Mouse (Mus musculus) stomach, embryonic 14.5 days (tissue): ENCODE measurements around the gene Nusap1. TPM values are rescaled to one million over a fixed set of nuclear protein-coding genes. Genes with fewer than 3 reads are reported as not detected.
"Not testable (repeated sequence)": the region's sequence is repeated elsewhere in the genome, so short reads cannot be mapped to it uniquely, and the experiment has no call there.

Source experiments
- ATAC-seq: fragments of 200-750 bp; cut with Nextera tagmentation; 2 replicates; pipeline ENCODE4 v1.8.0; 2017; ENCODE audit warnings: low read depth, moderate TSS enrichment; ENCODE audit not compliant: insufficient number of reproducible peaks, insufficient read depth, low FRiP score
- H3K27ac ChIP-seq: fragments of 300-500 bp; sonication (generic); 2 replicates; pipeline ENCODE4 v1.5.1; 2014; ENCODE audit warnings: mild to moderate bottlenecking, low read length, moderate library complexity, mixed read lengths
- H3K27me3 ChIP-seq: fragments of 300-500 bp; sonication (generic); 2 replicates; pipeline ENCODE4 v1.6.1; 2014; ENCODE audit warnings: low read length, control low read depth, mixed read lengths; ENCODE audit not compliant: control insufficient read depth, insufficient read depth
- H3K36me3 ChIP-seq: fragments of 300-500 bp; sonication (generic); 2 replicates; pipeline ENCODE4 v1.6.1; 2014; ENCODE audit warnings: mild to moderate bottlenecking, control low read depth, low read length, moderate library complexity, mixed read lengths; ENCODE audit not compliant: control insufficient read depth, insufficient read depth
- H3K4me1 ChIP-seq: fragments of 300-500 bp; sonication (generic); 2 replicates; pipeline ENCODE4 v1.6.1; 2014; ENCODE audit warnings: low read length, control low read depth, mixed read lengths; ENCODE audit not compliant: control insufficient read depth, insufficient read depth
- H3K4me2 ChIP-seq: fragments of 300-500 bp; sonication (generic); replicated peaks from 2 replicates; pipeline ENCODE4 v1.6.1; 2014; ENCODE audit warnings: low read depth, low read length, control low read depth
- H3K4me3 ChIP-seq: fragments of 300-500 bp; sonication (generic); 2 replicates; pipeline ENCODE4 v1.5.1; 2014; ENCODE audit warnings: low read depth, low read length, control low read depth
- H3K9ac ChIP-seq: fragments of 300-500 bp; sonication (generic); replicated peaks from 2 replicates; pipeline ENCODE4 v1.6.1; 2014; ENCODE audit warnings: low read depth, mild to moderate bottlenecking, control low read depth, low read length, moderate library complexity, mixed read lengths
- H3K9me3 ChIP-seq: fragments of 300-500 bp; sonication (generic); 2 replicates; pipeline ENCODE4 v1.6.1; 2016; ENCODE audit warnings: low read depth, low read length, control low read depth; ENCODE audit not compliant: control insufficient read depth
- WGBS: fragments of 180-500 bp; shearing (Covaris S2); extraction: QIAGEN DNeasy Blood & Tissue Kit; methylation state at CpG from one replicate; pipeline ENCODE4 v1.1.7; 2014; 5-methylcytosine and 5-hydroxymethylcytosine counted together
- polyA plus RNA-seq: library from polyadenylated mRNA; unstranded; fragments of >200 nt; fragmentation: Nextera tagmentation; extraction: Ambion mirVana; gene quantifications from 2 replicates; pipeline ENCODE4 v1.2.1, GENCODE M21; 2014

Nusap1 gene
- polyA plus RNA-seq, 1 experiment from 2014 or later = 73.0 TPM

- H3K9me3 ChIP-seq = no peaks in the 10 kb centered on the region
- under 1% methylated on average over 61 of the region's 61 CpGs for WGBS
- peaks cover 5% of the 10 kb centered on the region; the same call in 1 of the 2 replicates for H3K4me1 ChIP-seq
These were observed 23.8 kb upstream of the Nusap1 start for GRCm38 (mm10) chr2:119594113-119594981.

DNA sequence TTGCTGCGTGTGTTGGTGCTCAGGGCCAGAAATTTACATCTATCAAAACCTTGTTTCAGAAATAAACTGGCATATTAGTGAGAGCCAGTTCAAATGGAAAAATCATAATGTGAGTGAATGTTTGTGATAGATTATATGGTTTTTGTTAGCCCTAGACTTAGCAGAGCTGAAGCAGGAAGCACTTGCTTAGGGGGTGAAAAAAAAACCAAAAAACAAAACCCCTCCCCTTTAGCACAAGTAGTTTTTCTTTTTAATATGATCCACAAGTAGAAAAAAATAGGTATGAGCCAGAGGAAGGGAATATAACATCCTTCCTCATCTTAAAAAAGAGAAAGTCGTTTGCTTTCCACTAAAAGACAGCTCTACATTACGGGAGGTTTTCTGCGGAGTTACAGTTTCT, 22.8 kb upstream of the Nusap1 start:
- ATAC-seq = no peak
- peaks cover 5% of the 10 kb centered on the region; the same call in 1 of the 2 replicates for H3K4me1 ChIP-seq
- H3K4me3 ChIP-seq = peak overlapping the region; percentile 85
- H3K36me3 ChIP-seq = peaks cover 34% of the 10 kb centered on the region
- no peaks in the 10 kb centered on the region for H3K27me3 ChIP-seq
- H3K4me2 ChIP-seq = peak overlapping the region; percentile 55
- H3K27ac ChIP-seq = no peak overlapping the region
- H3K9ac ChIP-seq = peak overlapping the region; percentile 88; the same call in 1 of the 2 replicates
- 31% methylated on average over 4 of the region's 4 CpGs for WGBS
- H3K9me3 ChIP-seq = no peaks in the 10 kb centered on the region

More at GRCm38 (mm10) chr2:119594113-119594981, 23.8 kb upstream of the Nusap1 start:
- Histone ChIP-seq H3K36me3 (peaks cover 28% of the 10 kb centered on the region), H3K9ac (peak overlapping the region; percentile 88), H3K27ac (peak overlapping the region; percentile 77), H3K4me2 (peak overlapping the region; percentile 55), H3K27me3 (no peaks in the 10 kb centered on the region), H3K4me3 (peak overlapping the region; percentile 85)
- ATAC-seq = peak; percentile 98

DNA sequence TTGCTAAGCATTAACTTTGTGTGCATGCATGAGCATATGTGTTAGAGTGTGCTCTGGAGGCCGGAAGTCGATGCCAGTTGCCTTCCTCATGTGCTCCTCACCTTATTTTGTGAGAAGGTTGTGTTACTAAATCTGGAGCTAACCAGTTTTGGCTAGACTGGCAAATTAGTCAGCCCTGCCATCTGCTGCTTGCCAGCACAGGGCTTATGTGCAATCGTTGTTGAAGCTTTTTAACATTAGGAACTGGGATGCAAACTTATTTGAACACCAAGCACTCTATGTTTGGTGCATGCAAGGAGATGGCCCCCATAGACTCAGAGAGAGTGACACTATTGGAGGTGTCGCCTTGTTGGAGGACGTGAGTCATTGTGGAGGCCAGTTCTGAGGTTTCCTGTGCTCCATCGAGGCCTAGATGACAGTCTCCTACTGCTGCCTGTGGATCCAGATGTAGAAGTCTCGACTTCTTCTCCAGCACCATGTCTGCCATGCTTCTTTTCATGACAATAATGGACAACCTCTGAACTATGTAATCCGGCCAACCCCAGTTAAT, 21.2 kb upstream of the Nusap1 start:
- no peak overlapping the region for H3K4me2 ChIP-seq
- H3K27me3 ChIP-seq = no peaks in the 10 kb centered on the region
- no peak for ATAC-seq
- H3K9me3 ChIP-seq = no peaks in the 10 kb centered on the region
- H3K9ac ChIP-seq = no peak overlapping the region
- 92% methylated on average over 8 of the region's 8 CpGs for WGBS
- peaks cover 5% of the 10 kb centered on the region; the same call in 1 of the 2 replicates for H3K4me1 ChIP-seq
- no peak overlapping the region for H3K27ac ChIP-seq
- peaks cover 47% of the 10 kb centered on the region for H3K36me3 ChIP-seq
- no peak overlapping the region for H3K4me3 ChIP-seq

GRCm38 (mm10) chr2:119601027-119601426, 17.1 kb upstream of the Nusap1 start:
- Histone ChIP-seq H3K4me3 (no peak overlapping the region), H3K9me3 (no peaks in the 10 kb centered on the region), H3K4me2 (no peak overlapping the region), H3K9ac (no peak overlapping the region), H3K36me3 (peaks cover 69% of the 10 kb centered on the region), H3K27ac (no peak overlapping the region), H3K27me3 (no peaks in the 10 kb centered on the region), H3K4me1 (peaks cover 2% of the 10 kb centered on the region; the same call in 1 of the 2 replicates)
- WGBS = 81% methylated on average over 4 of the region's 4 CpGs
- ATAC-seq = no peak

DNA sequence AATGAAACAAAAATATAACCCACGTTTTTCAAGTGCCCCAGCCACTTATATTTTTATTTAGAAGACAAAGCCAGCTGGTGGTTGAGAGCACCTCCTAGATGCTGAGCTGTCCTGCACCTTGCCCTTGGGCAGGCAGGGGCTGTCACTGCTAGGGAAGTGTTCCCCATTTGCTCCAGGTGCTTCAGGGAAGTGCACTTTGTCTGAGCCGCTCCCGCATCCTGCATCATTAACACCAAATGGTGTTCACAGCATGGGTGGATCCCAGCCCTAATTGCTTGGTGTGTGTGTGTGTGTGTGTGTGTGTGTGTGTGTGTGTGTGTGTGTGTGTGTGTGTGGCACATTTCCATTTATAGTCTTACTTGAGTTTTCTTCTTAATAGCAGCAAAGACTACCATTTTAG, 16.5 kb upstream of the Nusap1 start:
- peaks cover 65% of the 10 kb centered on the region for H3K36me3 ChIP-seq

GRCm38 (mm10) chr2:119602488-119602887, 15.6 kb upstream of the Nusap1 start:
- Histone ChIP-seq H3K4me1 (no peaks in the 10 kb centered on the region), H3K27me3 (no peaks in the 10 kb centered on the region), H3K36me3 (peaks cover 56% of the 10 kb centered on the region), H3K27ac (no peak overlapping the region), H3K9me3 (no peaks in the 10 kb centered on the region), H3K9ac (no peak overlapping the region), H3K4me2 (no peak overlapping the region), H3K4me3 (no peak overlapping the region)
- 45% methylated on average over 1 of the region's 1 CpGs for WGBS
- no peak for ATAC-seq

More for the DNA sequence above, 16.5 kb upstream of the Nusap1 start:
- not testable (repeated sequence) for H3K4me1 ChIP-seq, H3K27me3 ChIP-seq, H3K9ac ChIP-seq, H3K4me3 ChIP-seq, H3K9me3 ChIP-seq, H3K4me2 ChIP-seq, H3K27ac ChIP-seq, ATAC-seq
- 65% methylated on average over 3 of the region's 3 CpGs for WGBS

GRCm38 (mm10) chr2:119603909-119604308, 14.2 kb upstream of the Nusap1 start:
- no peaks in the 10 kb centered on the region for H3K4me1 ChIP-seq
- no peaks in the 10 kb centered on the region for H3K9me3 ChIP-seq
- no peak overlapping the region for H3K9ac ChIP-seq
- peaks cover 46% of the 10 kb centered on the region for H3K36me3 ChIP-seq
- WGBS = 55% methylated on average over 2 of the region's 2 CpGs
- H3K27me3 ChIP-seq = no peaks in the 10 kb centered on the region
- ATAC-seq = no peak
- H3K4me3 ChIP-seq = no peak overlapping the region
- H3K4me2 ChIP-seq = no peak overlapping the region
- no peak overlapping the region for H3K27ac ChIP-seq

GRCm38 (mm10) chr2:119605361-119605973, 12.6 kb upstream of the Nusap1 start:
- no peak overlapping the region for H3K4me3 ChIP-seq
- H3K27me3 ChIP-seq = no peaks in the 10 kb centered on the region
- no peaks in the 10 kb centered on the region for H3K9me3 ChIP-seq
- ATAC-seq = no peak
- H3K4me2 ChIP-seq = no peak overlapping the region
- no peak overlapping the region for H3K27ac ChIP-seq
- H3K4me1 ChIP-seq = no peaks in the 10 kb centered on the region
- peaks cover 38% of the 10 kb centered on the region for H3K36me3 ChIP-seq
- WGBS = 89% methylated on average over 6 of the region's 6 CpGs
- H3K9ac ChIP-seq = no peak overlapping the region
